Mouse (Mus musculus): Measurements from ENCODE around the gene Hemgn.

DNA sequence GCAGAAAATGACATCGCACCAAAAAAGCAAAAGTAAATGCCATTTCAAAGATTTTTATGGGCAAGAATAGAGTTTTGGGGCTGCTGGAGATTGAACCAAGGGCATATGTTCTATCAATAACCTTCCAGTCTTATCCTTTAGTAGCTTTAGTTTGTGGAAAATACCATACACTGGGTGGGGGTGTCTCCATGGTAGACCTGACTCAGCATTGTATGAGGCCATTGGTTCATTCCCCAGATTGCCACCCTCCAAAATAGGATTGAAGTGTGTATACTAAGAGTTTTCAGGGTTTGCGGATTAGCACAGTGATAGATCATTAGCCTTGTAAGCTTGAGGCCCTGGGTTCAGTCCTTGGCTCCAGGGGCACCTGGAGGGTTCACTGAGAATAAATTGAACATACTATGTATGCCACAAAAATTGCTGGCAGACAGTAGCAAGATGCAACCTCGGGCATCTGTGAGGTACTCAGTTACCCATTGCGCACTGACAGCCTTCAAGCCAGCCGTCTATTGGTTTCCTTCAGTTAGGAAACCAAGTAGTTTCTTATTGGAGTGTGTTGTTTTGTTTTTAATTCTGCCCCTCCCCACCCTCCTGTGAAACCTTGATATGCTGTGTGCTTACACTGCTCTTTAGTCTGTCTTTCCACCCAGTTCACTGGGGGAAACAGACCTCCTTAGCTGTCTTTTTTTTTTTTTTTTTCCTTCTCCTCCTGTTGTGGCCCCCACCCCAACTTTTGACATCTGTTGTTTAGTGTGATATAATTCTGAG is 41.0 kb upstream of the Hemgn start:
- TF ChIP-seq NRF1 (IDR thresholded peaks at IDR 0.05; ENCODE audit: insufficient read depth, low read depth, low read length, poor library complexity, severe bottlenecking) (no peak), GATA1 (IDR thresholded peaks at IDR 0.05; ENCODE audit: low read depth, low read length) (no peak), CTCF (IDR thresholded peaks at IDR 0.05 in 2 of 3, conservative IDR thresholded peaks at IDR 0.05 in 1 of 3; ENCODE audit: control insufficient read depth in 1 of 3, insufficient read depth in 1 of 3, low read depth in 2 of 3, low read length in 3 of 3, poor library complexity in 1 of 3, severe bottlenecking in 1 of 3) (no peak), HCFC1 (IDR thresholded peaks at IDR 0.05; ENCODE audit: low read depth, low read length) (no peak), POLR2A (IDR thresholded peaks at IDR 0.05; ENCODE audit: control insufficient read depth in 1 of 2, insufficient read depth in 1 of 2, low read depth in 1 of 2, low read length in 2 of 2, poor library complexity in 1 of 2) (no peak)
